ENCODE assay signal across 15 mouse cellular contexts in the genomic region with DNA sequence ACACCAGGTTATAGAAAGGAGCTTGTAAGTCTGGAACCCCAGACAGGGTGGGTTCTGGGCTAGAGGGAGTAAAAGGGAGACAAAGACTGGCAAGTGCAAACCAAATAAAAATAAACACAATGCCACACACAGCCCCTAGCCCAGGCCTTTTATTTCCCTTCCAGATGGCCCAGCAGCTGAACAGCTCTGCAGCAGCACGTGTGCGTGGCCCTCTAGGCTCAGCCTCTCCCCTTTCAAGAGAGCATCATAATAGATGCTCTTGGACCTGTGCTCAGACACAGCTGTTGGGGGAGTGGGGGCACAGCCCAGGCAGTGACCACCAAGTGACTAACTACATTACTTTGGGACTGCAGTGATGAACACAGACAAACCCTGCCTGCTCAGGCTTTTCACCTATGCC. TPM values are rescaled to one million over a fixed set of nuclear protein-coding genes. Genes with fewer than 3 reads are reported as not detected.
DNase-seq lines count a peak whose midpoint lies in the region; ATAC-seq lines count a peak whose summit lies in the region.
"Had no signal": no experiment of that assay in that cellular context is flagged by ENCODE, and none has a peak within 500 bp of the region (broad histone marks: within the 10 kb centered on the region; RNA-seq: fewer than 3 reads in every experiment).

No protein-coding gene starts in this region.

- WGBS in neural tube, embryonic 12.5 days, result 8% methylated on average over 2 of the region's 2 CpGs
- WGBS in neural tube, embryonic 15.5 days, result 18% methylated on average over 2 of the region's 2 CpGs
- 8% methylated on average over 2 of the region's 2 CpGs for WGBS in forebrain, embryonic 13.5 days
- 8% methylated on average over 2 of the region's 2 CpGs for WGBS in limb, embryonic 12.5 days
- 19% methylated on average over 2 of the region's 2 CpGs for WGBS in neural tube, embryonic 14.5 days

- H3K27me3 ChIP-seq in neural tube, embryonic 12.5 days (replicated peaks), result no peaks in the 10 kb centered on the region
- H3K27me3 ChIP-seq in neural tube, embryonic 15.5 days (replicated peaks), result no peaks in the 10 kb centered on the region
- H3K27me3 ChIP-seq in forebrain, embryonic 13.5 days, result peaks cover 34% of the 10 kb centered on the region
- H3K27me3 ChIP-seq in limb, embryonic 12.5 days, result peaks cover 16% of the 10 kb centered on the region
- no peaks in the 10 kb centered on the region for H3K27me3 ChIP-seq in neural tube, embryonic 14.5 days (ENCODE audit: control insufficient read depth, insufficient read depth, low read length)

- peak; percentile 55 for ATAC-seq in neural tube, embryonic 12.5 days (ENCODE audit: low FRiP score, low read depth)
- no peak for ATAC-seq in neural tube, embryonic 15.5 days (ENCODE audit: low FRiP score)
- ATAC-seq in forebrain, embryonic 13.5 days, result peak; percentile 64
- peak; percentile 45; the same call in 1 of the 2 replicates for ATAC-seq in limb, embryonic 12.5 days (ENCODE audit: insufficient number of reproducible peaks, insufficient read depth, low FRiP score, low TSS enrichment, low read depth)
- ATAC-seq in neural tube, embryonic 14.5 days (ENCODE audit: low read depth), result peak; percentile 47; the same call in 1 of the 2 replicates

- no peak overlapping the region for H3K9ac ChIP-seq in neural tube, embryonic 12.5 days
- no peak overlapping the region for H3K9ac ChIP-seq in neural tube, embryonic 15.5 days (replicated peaks)
- 0 out of 2 replicates have a peak overlapping the region, but pooled peaks have one; percentile 30 for H3K9ac ChIP-seq in forebrain, embryonic 13.5 days
- H3K9ac ChIP-seq in limb, embryonic 12.5 days (replicated peaks), result no peak overlapping the region
- H3K9ac ChIP-seq in neural tube, embryonic 14.5 days (replicated peaks; ENCODE audit: low read depth, low read length), result no peak overlapping the region
- H3K9ac ChIP-seq: embryonic facial prominence, embryonic 12.5 days had no signal

- H3K27ac ChIP-seq in neural tube, embryonic 12.5 days, result peak overlapping the region; percentile 42; the same call in 1 of the 2 replicates
- no peak overlapping the region for H3K27ac ChIP-seq in neural tube, embryonic 15.5 days (replicated peaks)
- H3K27ac ChIP-seq in forebrain, embryonic 13.5 days, result peak overlapping the region; percentile 4; the same call in 1 of the 2 replicates
- peak overlapping the region; percentile 37; the same call in 1 of the 2 replicates for H3K27ac ChIP-seq in limb, embryonic 12.5 days
- H3K27ac ChIP-seq in neural tube, embryonic 14.5 days (ENCODE audit: low read depth, low read length), result peak overlapping the region; percentile 68; the same call in 1 of the 2 replicates
- H3K27ac ChIP-seq: embryonic facial prominence, embryonic 12.5 days had no signal

- peak overlapping the region; percentile 89 for H3K4me2 ChIP-seq in neural tube, embryonic 12.5 days (replicated peaks)
- H3K4me2 ChIP-seq in neural tube, embryonic 15.5 days, result no peak overlapping the region
- peak overlapping the region; percentile 25; the same call in 1 of the 2 replicates for H3K4me2 ChIP-seq in forebrain, embryonic 13.5 days
- no peak overlapping the region for H3K4me2 ChIP-seq in limb, embryonic 12.5 days
- peak overlapping the region; percentile 9; the same call in 1 of the 2 replicates for H3K4me2 ChIP-seq in neural tube, embryonic 14.5 days (ENCODE audit: low read depth, low read length)
- H3K4me2 ChIP-seq: embryonic facial prominence, embryonic 12.5 days had no signal

- no peaks in the 10 kb centered on the region for H3K36me3 ChIP-seq in neural tube, embryonic 12.5 days
- no peaks in the 10 kb centered on the region for H3K36me3 ChIP-seq in neural tube, embryonic 15.5 days
- no peaks in the 10 kb centered on the region for H3K36me3 ChIP-seq in forebrain, embryonic 13.5 days (ENCODE audit: poor library complexity, severe bottlenecking)
- H3K36me3 ChIP-seq in limb, embryonic 12.5 days, result no peaks in the 10 kb centered on the region
- no peaks in the 10 kb centered on the region for H3K36me3 ChIP-seq in neural tube, embryonic 14.5 days (ENCODE audit: control insufficient read depth, insufficient read depth, low read length)
- H3K36me3 ChIP-seq: embryonic facial prominence, embryonic 12.5 days had no signal

- H3K4me1 ChIP-seq in neural tube, embryonic 12.5 days, result peaks cover 69% of the 10 kb centered on the region
- peaks cover 73% of the 10 kb centered on the region for H3K4me1 ChIP-seq in neural tube, embryonic 15.5 days
- peaks cover 77% of the 10 kb centered on the region for H3K4me1 ChIP-seq in forebrain, embryonic 13.5 days
- H3K4me1 ChIP-seq in limb, embryonic 12.5 days (replicated peaks), result peaks cover 46% of the 10 kb centered on the region
- H3K4me1 ChIP-seq in neural tube, embryonic 14.5 days (ENCODE audit: control insufficient read depth, insufficient read depth, low read length), result peaks cover 39% of the 10 kb centered on the region

- no peak overlapping the region for H3K4me3 ChIP-seq in neural tube, embryonic 12.5 days
- no peak overlapping the region for H3K4me3 ChIP-seq in neural tube, embryonic 15.5 days (replicated peaks)
- no peak overlapping the region for H3K4me3 ChIP-seq in forebrain, embryonic 13.5 days
- H3K4me3 ChIP-seq in limb, embryonic 12.5 days (replicated peaks), result no peak overlapping the region
- H3K4me3 ChIP-seq in neural tube, embryonic 14.5 days (ENCODE audit: low read depth, low read length), result no peak overlapping the region
- H3K4me3 ChIP-seq: embryonic facial prominence, embryonic 12.5 days had no signal

- H3K9me3 ChIP-seq in neural tube, embryonic 12.5 days, result no peaks in the 10 kb centered on the region
- no peaks in the 10 kb centered on the region for H3K9me3 ChIP-seq in neural tube, embryonic 15.5 days (replicated peaks)
- no peaks in the 10 kb centered on the region for H3K9me3 ChIP-seq in forebrain, embryonic 13.5 days (replicated peaks)
- H3K9me3 ChIP-seq in limb, embryonic 12.5 days, result no peaks in the 10 kb centered on the region
- H3K9me3 ChIP-seq in neural tube, embryonic 14.5 days (ENCODE audit: control insufficient read depth, low read length), result no peaks in the 10 kb centered on the region
- H3K9me3 ChIP-seq: embryonic facial prominence, embryonic 12.5 days had no signal

- no peak for DNase-seq in urinary bladder, postnatal 10 days (ENCODE audit: low spot score)
- DNase-seq in adrenal gland, adult (ENCODE audit: inconsistent age in 2 of 2, low spot score in 1 of 2), result no peak
- DNase-seq in lung, postnatal 14 days, result no peak
- DNase-seq: cerebellum, adult 8-10 months; gastrocnemius, postnatal 36 days; kidney, postnatal 10 days; liver had no signal

RNA-seq across cellular contexts. Expression of gene Nin, which starts 5.4 kb away (rescaled TPM):
- 18.9 and 19.3 TPM in 2 replicates for polyA plus RNA-seq in neural tube, embryonic 12.5 days (2016; fragmentation: Nextera tagmentation; extraction: Ambion mirVana)
- 9.1 and 10.6 TPM in 2 replicates for polyA plus RNA-seq in neural tube, embryonic 15.5 days (2015; fragmentation: Nextera tagmentation; extraction: Ambion mirVana)
- polyA plus RNA-seq in forebrain, embryonic 13.5 days (2015; fragmentation: Nextera tagmentation; extraction: Ambion mirVana), result 14.1 and 14.5 TPM in 2 replicates
- 11.4 and 12.0 TPM in 2 replicates for polyA plus RNA-seq in limb, embryonic 12.5 days (2016; fragmentation: Nextera tagmentation; extraction: Ambion mirVana)
- polyA plus RNA-seq in neural tube, embryonic 14.5 days (2014; fragmentation: Nextera tagmentation; extraction: Ambion mirVana), result 13.9 and 14.8 TPM in 2 replicates

RNA-seq across cellular contexts. Expression of gene Abhd12b, which starts 45.8 kb away (rescaled TPM):
- polyA plus RNA-seq in neural tube, embryonic 12.5 days (2016; fragmentation: Nextera tagmentation; extraction: Ambion mirVana), result not detected in 2 replicates
- 0.20 and 0.22 TPM in 2 replicates for polyA plus RNA-seq in neural tube, embryonic 15.5 days (2015; fragmentation: Nextera tagmentation; extraction: Ambion mirVana)
- polyA plus RNA-seq in forebrain, embryonic 13.5 days (2015; fragmentation: Nextera tagmentation; extraction: Ambion mirVana), result not detected in 2 replicates
- polyA plus RNA-seq in limb, embryonic 12.5 days (2016; fragmentation: Nextera tagmentation; extraction: Ambion mirVana), result not detected in 2 replicates
- 0.18 and 0.20 TPM in 2 replicates for polyA plus RNA-seq in neural tube, embryonic 14.5 days (2014; fragmentation: Nextera tagmentation; extraction: Ambion mirVana)
- polyA plus RNA-seq: heart, embryonic 14.5 days; lung, embryonic 16.5 days had no signal

Comparison
In these comparisons a context has a peak if more than half of its experiments do, and no peak if none do; other contexts are left out.
1. H3K4me2 ChIP-seq: peak in neural tube, embryonic 12.5 days (single experiment), forebrain, embryonic 13.5 days (single experiment) and neural tube, embryonic 14.5 days (single experiment); none in neural tube, embryonic 15.5 days (single experiment) and limb, embryonic 12.5 days (single experiment).